ENCODE assay signal across 31 mouse cellular contexts in genomic region chr10:95747939-95748338, GRCm38 (mm10).
DNase-seq lines count a peak whose midpoint lies in the region; ATAC-seq and TF ChIP-seq lines count a peak whose summit lies in the region.
"Had no signal": no experiment of that assay in that cellular context is flagged by ENCODE, and none has a peak within 500 bp of the region (broad histone marks: within the 10 kb centered on the region; RNA-seq: fewer than 3 reads in every experiment).

No protein-coding gene starts in this region.

- no peaks in the 10 kb centered on the region for H3K27me3 ChIP-seq in liver, embryonic 15.5 days
- no peaks in the 10 kb centered on the region for H3K27me3 ChIP-seq in intestine, embryonic 15.5 days (replicated peaks)
- no peaks in the 10 kb centered on the region for H3K27me3 ChIP-seq in megakaryocyte, embryonic 14.5 days (replicated peaks)
- H3K27me3 ChIP-seq in kidney, adult 2 months (replicated peaks; ENCODE audit: control insufficient read depth, insufficient read depth, low read length) = no peaks in the 10 kb centered on the region
- H3K27me3 ChIP-seq: CH12.LX; forebrain, embryonic 15.5 days; heart, embryonic 13.5 days; hindbrain, embryonic 15.5 days; lung, embryonic 15.5 days had no signal

- H3K4me3 ChIP-seq in liver, embryonic 15.5 days (replicated peaks) = no peak overlapping the region
- no peak overlapping the region for H3K4me3 ChIP-seq in intestine, embryonic 15.5 days (replicated peaks)
- peak overlapping the region; percentile 42 for H3K4me3 ChIP-seq in megakaryocyte, embryonic 14.5 days (replicated peaks)
- no peak overlapping the region for H3K4me3 ChIP-seq in kidney, adult 2 months (ENCODE audit: insufficient read depth, low read depth, low read length)
- H3K4me3 ChIP-seq: forebrain, embryonic 10.5 days; forebrain, embryonic 15.5 days; heart, embryonic 13.5 days; hindbrain, embryonic 10.5 days; hindbrain, embryonic 15.5 days; lung, embryonic 15.5 days; midbrain, embryonic 10.5 days had no signal

- WGBS in liver, embryonic 15.5 days (ENCODE audit: insufficient replicate concordance) = 44% methylated on average over 7 of the region's 7 CpGs
- 66% methylated on average over 7 of the region's 7 CpGs for WGBS in intestine, embryonic 15.5 days
- WGBS in kidney, adult 2 months = 87% methylated on average over 7 of the region's 7 CpGs

- H3K9ac ChIP-seq in liver, embryonic 15.5 days = no peak overlapping the region
- H3K9ac ChIP-seq in intestine, embryonic 15.5 days = no peak overlapping the region
- H3K9ac ChIP-seq: forebrain, embryonic 15.5 days; heart, embryonic 13.5 days; hindbrain, embryonic 15.5 days; lung, embryonic 15.5 days had no signal

- no peak for TF ChIP-seq CTCF in kidney, adult 2 months (conservative IDR thresholded peaks at IDR 0.05; ENCODE audit: insufficient read depth, insufficient read length, low read depth, low read length)

- H3K9me3 ChIP-seq in liver, embryonic 15.5 days (replicated peaks) = no peaks in the 10 kb centered on the region
- no peaks in the 10 kb centered on the region for H3K9me3 ChIP-seq in intestine, embryonic 15.5 days
- no peaks in the 10 kb centered on the region for H3K9me3 ChIP-seq in megakaryocyte, embryonic 14.5 days
- H3K9me3 ChIP-seq: forebrain, embryonic 10.5 days; forebrain, embryonic 15.5 days; heart, embryonic 13.5 days; hindbrain, embryonic 10.5 days; hindbrain, embryonic 15.5 days; lung, embryonic 15.5 days; midbrain, embryonic 10.5 days had no signal

- peak; percentile 47; the same call in 1 of the 2 replicates for ATAC-seq in liver, embryonic 15.5 days (ENCODE audit: insufficient read depth)
- ATAC-seq in intestine, embryonic 15.5 days = peak; percentile 29
- ATAC-seq: activated CD4-positive, CD25-positive, alpha-beta regulatory T cell, adult 4 months; forebrain, embryonic 15.5 days; inflammation-experienced regulatory T-cells, adult 6 months; midbrain, embryonic 16.5 days had no signal

- no peak for DNase-seq in liver
- no peak for DNase-seq in cerebellum, adult 18-20 months
- no peak for DNase-seq in kidney, adult 2 months
- no peak for DNase-seq in lung, postnatal 36 days
- DNase-seq: adrenal gland, adult 2 months; adrenal gland, postnatal 36 days; cerebellum, adult 2 months; cerebellum, postnatal 14 days; gastrocnemius, postnatal 25 days; heart, postnatal 10 days; kidney, adult 9 months; kidney, postnatal 10 days; layer of hippocampus, adult 9-11 months; right cerebral cortex, adult 18-20 months; thymus, adult 18-20 months; thymus, postnatal 36 days had no signal

- no peaks in the 10 kb centered on the region for H3K36me3 ChIP-seq in liver, embryonic 15.5 days (replicated peaks)
- no peaks in the 10 kb centered on the region for H3K36me3 ChIP-seq in intestine, embryonic 15.5 days
- no peaks in the 10 kb centered on the region for H3K36me3 ChIP-seq in megakaryocyte, embryonic 14.5 days (replicated peaks; ENCODE audit: low read length)
- H3K36me3 ChIP-seq in kidney, adult 2 months (ENCODE audit: control insufficient read depth, insufficient read depth, low read length) = no peaks in the 10 kb centered on the region
- H3K36me3 ChIP-seq: forebrain, embryonic 10.5 days; forebrain, embryonic 15.5 days; heart, embryonic 13.5 days; hindbrain, embryonic 10.5 days; hindbrain, embryonic 15.5 days; lung, embryonic 15.5 days; midbrain, embryonic 10.5 days had no signal

- TF ChIP-seq POLR2A in kidney, adult 2 months (IDR thresholded peaks at IDR 0.05; ENCODE audit: low read depth, low read length) = no peak

- H3K27ac ChIP-seq in liver, embryonic 15.5 days (replicated peaks) = no peak overlapping the region
- H3K27ac ChIP-seq in intestine, embryonic 15.5 days = no peak overlapping the region
- H3K27ac ChIP-seq in kidney, adult 2 months (ENCODE audit: insufficient read depth, low read depth, low read length) = no peak overlapping the region
- H3K27ac ChIP-seq: forebrain, embryonic 10.5 days; forebrain, embryonic 15.5 days; heart, embryonic 13.5 days; hindbrain, embryonic 10.5 days; hindbrain, embryonic 15.5 days; lung, embryonic 15.5 days; midbrain, embryonic 10.5 days; stomach, postnatal 0 days had no signal

- peaks cover 11% of the 10 kb centered on the region; the same call in 1 of the 2 replicates for H3K4me1 ChIP-seq in liver, embryonic 15.5 days (replicated peaks)
- no peaks in the 10 kb centered on the region for H3K4me1 ChIP-seq in intestine, embryonic 15.5 days (replicated peaks)
- peaks cover 18% of the 10 kb centered on the region for H3K4me1 ChIP-seq in megakaryocyte, embryonic 14.5 days
- H3K4me1 ChIP-seq in kidney, adult 2 months (ENCODE audit: control insufficient read depth, insufficient read depth, low read length) = no peaks in the 10 kb centered on the region
- H3K4me1 ChIP-seq: forebrain, embryonic 10.5 days; forebrain, embryonic 15.5 days; hindbrain, embryonic 10.5 days; hindbrain, embryonic 15.5 days; lung, embryonic 15.5 days; midbrain, embryonic 10.5 days had no signal

- H3K4me2 ChIP-seq in liver, embryonic 15.5 days = no peak overlapping the region
- H3K4me2 ChIP-seq in intestine, embryonic 15.5 days (replicated peaks) = no peak overlapping the region
- H3K4me2 ChIP-seq: forebrain, embryonic 15.5 days; heart, embryonic 13.5 days; hindbrain, embryonic 15.5 days; lung, embryonic 15.5 days had no signal
